ENCODE assay signal across 8 mouse cellular contexts in the genomic region with DNA sequence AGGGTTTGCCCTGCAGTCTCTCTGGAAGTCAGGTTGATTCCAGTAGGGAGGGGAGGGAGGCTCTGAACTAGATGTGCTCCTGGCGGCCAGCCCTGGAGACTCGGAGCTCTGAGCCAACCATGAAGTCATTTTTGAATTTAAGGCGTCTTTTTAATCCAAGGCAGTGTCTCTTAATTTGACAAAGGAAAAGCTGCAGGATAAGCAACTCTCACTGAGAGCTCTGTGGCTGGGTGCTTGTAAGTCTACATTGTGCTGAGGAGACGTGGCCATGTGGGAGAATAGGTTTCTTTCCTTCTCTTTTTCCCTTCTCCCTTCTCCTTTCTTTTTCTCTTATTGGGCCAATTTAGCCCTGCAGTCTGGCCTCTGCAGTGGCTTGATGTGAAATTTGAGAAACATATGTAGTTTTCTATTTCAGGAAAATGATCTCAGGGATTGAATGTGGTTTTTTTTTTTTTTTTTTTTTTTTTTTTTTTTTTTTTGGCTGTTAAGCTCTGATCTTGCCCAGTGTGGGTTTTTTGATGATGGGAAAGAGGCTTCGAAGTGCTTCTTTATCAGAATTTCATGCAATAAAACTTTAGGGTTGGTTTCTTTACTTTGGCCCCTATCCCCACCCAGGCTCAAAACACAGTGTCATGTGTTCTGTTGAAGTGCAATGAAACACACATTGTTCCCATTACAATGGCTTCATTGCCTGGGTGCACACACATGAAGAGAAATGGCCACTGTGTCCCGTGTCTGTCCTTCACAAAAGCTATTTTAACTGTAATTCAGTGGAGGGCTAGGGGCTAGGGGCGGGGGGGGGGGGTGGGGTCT.
DNase-seq lines count a peak whose midpoint lies in the region; ATAC-seq and TF ChIP-seq lines count a peak whose summit lies in the region.
"Had no signal": no experiment of that assay in that cellular context is flagged by ENCODE, and none has a peak within 500 bp of the region (broad histone marks: within the 10 kb centered on the region; RNA-seq: fewer than 3 reads in every experiment).

No protein-coding gene starts in this region.

- DNase-seq in adrenal gland, postnatal 25 days, result peak; percentile 65
- peak; percentile 82 to 87 for DNase-seq in cerebellum, postnatal 25 days
- DNase-seq in heart, adult 9 months (ENCODE audit: low spot score in 2 of 2), result peak; percentile 78 to 86
- peak; percentile 10 for DNase-seq in lung, adult 2 months
- peak; percentile 66 to 69 for DNase-seq in right cerebral cortex, postnatal 10 days (ENCODE audit: low spot score in 2 of 2)
- no peak for DNase-seq in thymus, postnatal 25 days

- H3K9me3 ChIP-seq in kidney, embryonic 15.5 days (replicated peaks), result no peaks in the 10 kb centered on the region

- H3K4me1 ChIP-seq in kidney, embryonic 15.5 days, result peaks cover 15% of the 10 kb centered on the region
- H3K4me1 ChIP-seq in lung, adult 2 months (ENCODE audit: control insufficient read depth, insufficient read depth, low read length), result peaks cover 3% of the 10 kb centered on the region; the same call in 1 of the 2 replicates

- H3K9ac ChIP-seq in kidney, embryonic 15.5 days, result no peak overlapping the region

- no peak overlapping the region for H3K4me2 ChIP-seq in kidney, embryonic 15.5 days

- 39% methylated on average over 6 of the region's 7 CpGs for WGBS in kidney, embryonic 15.5 days
- WGBS in lung, adult 2 months, result 23% methylated on average over 7 of the region's 7 CpGs

- ATAC-seq in kidney, embryonic 15.5 days (replicated peaks; ENCODE audit: low FRiP score), result 0 out of 2 replicates have a peak, but pooled peaks have one; percentile 46

- H3K4me3 ChIP-seq in kidney, embryonic 15.5 days (replicated peaks), result no peak overlapping the region
- no peak overlapping the region for H3K4me3 ChIP-seq in lung, adult 2 months (replicated peaks; ENCODE audit: extremely low read depth, low read depth, low read length)
- H3K4me3 ChIP-seq: erythroblast, embryonic 14.5 days had no signal

- no peak for TF ChIP-seq CTCF in lung, adult 2 months (IDR thresholded peaks at IDR 0.05; ENCODE audit: insufficient read depth, low read length)

- TF ChIP-seq POLR2A in lung, adult 2 months (IDR thresholded peaks at IDR 0.05; ENCODE audit: borderline replicate concordance, extremely low read depth, low read depth, low read length), result no peak

- no peaks in the 10 kb centered on the region for H3K36me3 ChIP-seq in kidney, embryonic 15.5 days

- peak overlapping the region; percentile 68 for H3K27ac ChIP-seq in kidney, embryonic 15.5 days

- H3K27me3 ChIP-seq in kidney, embryonic 15.5 days, result no peaks in the 10 kb centered on the region
